Mouse (Mus musculus): ENCODE measurements around the gene Irgc1. TPM values are rescaled to one million over a fixed set of nuclear protein-coding genes. Genes with fewer than 3 reads are reported as not detected.

The Irgc1 gene
- 0.70 TPM for polyA plus RNA-seq (2017; shearing (Covaris generic))

GRCm38 (mm10) chr7:24451855-24452311, at the start of gene Irgc1:
Irgc1 (minus strand) TSS chr7:24452297.

DNA sequence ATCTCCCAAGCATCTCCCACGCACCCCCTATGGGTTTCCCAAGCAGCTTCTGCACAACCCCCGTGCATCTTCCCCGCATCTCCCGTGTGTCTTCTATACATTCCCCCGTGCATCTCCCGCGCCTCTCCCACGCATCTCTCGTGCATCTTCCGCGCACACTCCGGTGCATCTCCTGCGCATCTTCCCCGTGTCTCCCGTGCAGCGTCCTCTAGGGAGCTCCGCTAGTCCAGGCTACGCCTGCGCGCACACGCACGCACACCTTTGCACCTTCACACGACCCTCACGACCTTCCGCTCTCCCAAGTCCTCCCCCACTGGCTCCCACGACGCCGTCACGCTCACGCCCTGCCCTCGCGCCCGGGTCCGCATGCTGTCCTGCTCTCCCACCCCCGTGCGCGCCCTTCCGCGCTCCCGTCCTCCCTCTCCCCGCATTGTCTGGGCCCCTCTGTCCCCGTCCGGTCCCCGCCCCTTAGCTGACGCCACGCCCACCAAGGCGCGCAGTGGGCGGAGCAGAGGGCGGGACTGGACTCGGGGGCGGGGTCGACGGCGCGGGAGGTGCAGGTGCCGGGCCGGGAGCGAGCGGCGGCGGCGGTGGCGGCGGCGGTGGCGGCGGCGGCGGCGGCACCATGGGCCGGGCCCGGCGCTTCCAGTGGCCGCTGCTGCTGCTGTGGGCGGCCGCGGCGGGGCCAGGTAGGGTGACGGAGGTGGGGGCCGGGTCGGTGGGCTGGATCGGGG, 29.5 kb upstream of the Irgc1 start, which contains the start of gene Cadm4:
TSS of gene Cadm4 (plus strand) at position 550 of the 734 bp plus-strand sequence.

GRCm38 (mm10) chr7:24462388-24463319, 10.6 kb upstream of the Irgc1 start, which contains the start of gene Plaur:
Plaur (plus strand) TSS chr7:24462484.

DNA sequence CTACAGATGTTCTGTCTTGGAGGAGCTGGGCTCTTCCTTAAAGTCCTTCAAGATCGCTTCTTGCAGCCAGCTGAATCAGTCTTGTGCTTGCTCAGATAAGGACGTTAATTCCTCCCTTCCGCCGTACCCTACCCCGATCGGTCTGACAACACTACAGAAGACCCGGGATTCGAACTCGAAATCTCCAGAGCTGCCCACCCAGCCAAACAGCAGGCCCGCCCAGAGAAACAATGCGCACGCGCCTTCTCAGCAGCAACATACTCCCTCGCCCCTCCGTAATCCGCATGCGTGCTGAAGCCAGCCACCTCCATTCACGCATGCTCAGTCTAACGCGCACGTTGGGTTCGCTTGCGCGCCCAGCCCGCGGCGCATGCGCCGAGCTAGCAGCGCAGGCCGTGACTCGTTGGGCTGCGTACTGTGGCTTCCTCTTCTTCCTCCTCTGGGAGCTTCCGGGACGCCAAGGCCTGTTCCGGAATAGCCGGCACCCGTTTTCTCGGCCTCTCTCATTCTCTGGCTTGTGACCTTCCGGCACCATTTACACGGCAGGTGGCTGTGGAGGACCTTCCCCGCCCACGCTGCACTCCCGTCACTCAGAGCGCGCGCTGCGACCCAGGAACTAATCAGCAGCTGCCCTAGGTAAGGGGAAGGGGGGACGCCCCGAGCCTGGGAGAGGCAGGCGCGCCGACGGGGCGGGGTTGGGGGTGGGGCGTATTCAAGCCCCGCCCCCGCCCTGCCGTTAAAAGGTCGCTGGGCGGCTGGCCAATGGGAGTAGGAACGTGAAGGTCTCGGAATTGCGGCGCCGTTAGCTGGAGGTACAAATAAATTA, 52.6 kb downstream of the Irgc1 start, which contains the start of gene Smg9:
TSS of gene Smg9 (plus strand) at position 364 of the 826 bp plus-strand sequence.

Other genes starting within 250 kb of the Irgc1 start
- 0.37 TPM for gene Zfp111, start 240.9 kb downstream of the Irgc1 start, polyA plus RNA-seq (2017; shearing (Covaris generic))
- gene Zfp109, start 214.7 kb downstream of the Irgc1 start, polyA plus RNA-seq (2017; shearing (Covaris generic)): 1.7 TPM
- gene Zfp108, start 197.5 kb downstream of the Irgc1 start, polyA plus RNA-seq (2017; shearing (Covaris generic)): not detected
- gene Zfp93, start 181.9 kb downstream of the Irgc1 start, polyA plus RNA-seq (2017; shearing (Covaris generic)): 2.9 TPM
- gene Zfp61, start 151.1 kb downstream of the Irgc1 start, polyA plus RNA-seq (2017; shearing (Covaris generic)): 12.8 TPM
- 1.7 TPM for gene Zfp94, start 135.6 kb downstream of the Irgc1 start, polyA plus RNA-seq (2017; shearing (Covaris generic))
- gene Tescl, start 118.4 kb downstream of the Irgc1 start, polyA plus RNA-seq (2017; shearing (Covaris generic)): not detected
- not detected for gene Lypd5, start 103.1 kb downstream of the Irgc1 start, polyA plus RNA-seq (2017; shearing (Covaris generic))
- gene Kcnn4, start 82.0 kb downstream of the Irgc1 start, polyA plus RNA-seq (2017; shearing (Covaris generic)): 179 TPM
- 54.1 TPM for gene Smg9, start 52.7 kb downstream of the Irgc1 start, polyA plus RNA-seq (2017; shearing (Covaris generic))
- 14.3 TPM for gene Plaur, start 10.2 kb upstream of the Irgc1 start, polyA plus RNA-seq (2017; shearing (Covaris generic))
- gene Cadm4, start 29.7 kb upstream of the Irgc1 start, polyA plus RNA-seq (2017; shearing (Covaris generic)): 0.40 TPM
- 1.0 TPM for gene Zfp428, start 54.7 kb upstream of the Irgc1 start, polyA plus RNA-seq (2017; shearing (Covaris generic))
- gene AC161166.1, start 60.2 kb upstream of the Irgc1 start, polyA plus RNA-seq (2017; shearing (Covaris generic)): not detected
- 3.6 TPM for gene Irgq, start 78.4 kb upstream of the Irgc1 start, polyA plus RNA-seq (2017; shearing (Covaris generic))
- gene Pinlyp, start 93.8 kb upstream of the Irgc1 start, polyA plus RNA-seq (2017; shearing (Covaris generic)): not detected
- gene Xrcc1, start 94.0 kb upstream of the Irgc1 start, polyA plus RNA-seq (2017; shearing (Covaris generic)): 49.9 TPM
- 12.2 TPM for gene Ethe1, start 135.2 kb upstream of the Irgc1 start, polyA plus RNA-seq (2017; shearing (Covaris generic))
- 0.22 TPM for gene Zfp575, start 135.3 kb upstream of the Irgc1 start, polyA plus RNA-seq (2017; shearing (Covaris generic))
- 0.76 TPM for gene Phldb3, start 158.5 kb upstream of the Irgc1 start, polyA plus RNA-seq (2017; shearing (Covaris generic))
- gene Lypd3, start 184.3 kb upstream of the Irgc1 start, polyA plus RNA-seq (2017; shearing (Covaris generic)): not detected
- gene Tex101, start 224.4 kb upstream of the Irgc1 start, polyA plus RNA-seq (2017; shearing (Covaris generic)): not detected

All from effector memory CD4-positive, alpha-beta T cell, adult 5 months (primary cell).